Mouse (Mus musculus) 3134 (cell line): ENCODE measurements around the gene Cir1.

ENCODE experiments used
- DNase-seq: peaks from one replicate; pipeline ENCODE4 v3.0.0-alpha.2; 2011; ENCODE audit warnings: low spot score; ENCODE audit not compliant: insufficient read length; ENCODE audit errors: extremely low read depth

The Cir1 gene

GRCm38 (mm10) chr2:73273249-73274118 lies 39.0 kb downstream of the Cir1 start:
- no peak for DNase-seq

GRCm38 (mm10) chr2:73272351-73273248 lies 39.9 kb downstream of the Cir1 start:
- no peak for DNase-seq

GRCm38 (mm10) chr2:73271459-73272161 lies 40.9 kb downstream of the Cir1 start, which contains the start of gene Sp9:
Gene Sp9 (plus strand): TSS chr2:73271925.
- DNase-seq: no peak

GRCm38 (mm10) chr2:73270593-73271458 lies 41.7 kb downstream of the Cir1 start:
- no peak for DNase-seq

GRCm38 (mm10) chr2:73270071-73270592 lies 42.4 kb downstream of the Cir1 start:
- DNase-seq: no peak

- DNase-seq: no peak
Observed at GRCm38 (mm10) chr2:73269666-73270065, 42.8 kb downstream of the Cir1 start.

- DNase-seq: no peak
Observed at GRCm38 (mm10) chr2:73268836-73269395, 43.6 kb downstream of the Cir1 start.

GRCm38 (mm10) chr2:73268281-73268680 lies 44.2 kb downstream of the Cir1 start:
- no peak for DNase-seq

GRCm38 (mm10) chr2:73267818-73268217 lies 44.7 kb downstream of the Cir1 start:
- no peak for DNase-seq

- DNase-seq: no peak
Observed at GRCm38 (mm10) chr2:73267231-73267630, 45.3 kb downstream of the Cir1 start.

- DNase-seq: no peak
Observed at GRCm38 (mm10) chr2:73266623-73267022, 45.9 kb downstream of the Cir1 start.

GRCm38 (mm10) chr2:73266011-73266410 lies 46.5 kb downstream of the Cir1 start:
- DNase-seq: no peak

GRCm38 (mm10) chr2:73264611-73265195 lies 47.8 kb downstream of the Cir1 start:
- DNase-seq: no peak

GRCm38 (mm10) chr2:73263794-73264610 lies 48.5 kb downstream of the Cir1 start:
- no peak for DNase-seq

GRCm38 (mm10) chr2:73263172-73263765 lies 49.2 kb downstream of the Cir1 start:
- DNase-seq: no peak

- no peak for DNase-seq
Observed at GRCm38 (mm10) chr2:73248701-73249100, 63.8 kb downstream of the Cir1 start.

GRCm38 (mm10) chr2:73241299-73241698 lies 71.2 kb downstream of the Cir1 start:
- DNase-seq: no peak
